Mouse (Mus musculus) layer of hippocampus, adult 8-10 months (tissue): ENCODE data around the gene 6030458C11Rik. TPM values are rescaled to one million over a fixed set of nuclear protein-coding genes. Genes with fewer than 3 reads are reported as not detected.

Experiments used
- DNase-seq, 2 experiments: peaks; one replicate each; pipeline ENCODE4 v3.0.0; 2022; ENCODE audit warnings: low spot score in 2 of 2
- microRNA-seq, 2 experiments: library from miRNA; unstranded; fragments of <30 nt; microRNA quantifications; one replicate each; pipeline ENCODE4 v1.2.0; 2022
- total RNA-seq, 4 experiments: library from RNA; stranded (reverse); gene quantifications; 2 replicates each; pipeline ENCODE4 v1.2.4; 2022

6030458C11Rik gene
- total RNA-seq, 4 experiments from 2014 or later, result 25.5 to 31.1 (median 28.5) TPM

- DNase-seq, result no peak
Observed at GRCm38 (mm10) chr15:12762258-12762913, 62.1 kb downstream of the 6030458C11Rik start.

- DNase-seq, result no peak
Observed at GRCm38 (mm10) chr15:12760747-12761146, 63.7 kb downstream of the 6030458C11Rik start.

- DNase-seq, result no peak
Observed at GRCm38 (mm10) chr15:12758461-12758860, 66.0 kb downstream of the 6030458C11Rik start.

Small RNA genes lying within 50 kb of the gene (microRNA-seq; reads per million reads assigned to microRNA genes)
- gene Gm47288, result 0 reads per million in 2 experiments

Other genes with a start within 250 kb of the 6030458C11Rik start
- gene Pdzd2, start 84.7 kb downstream of the 6030458C11Rik start, total RNA-seq, result 10 to 100 TPM; 45.8 to 56.3 (median 53.1) TPM
- 10 to 100 TPM; 78.1 to 87.8 (median 84.3) TPM for gene Drosha, start 166 bp upstream of the 6030458C11Rik start, total RNA-seq